Mouse (Mus musculus) midbrain, embryonic 16.5 days (tissue): ENCODE results near the gene Gm867. TPM values are rescaled to one million over a fixed set of nuclear protein-coding genes. Genes with fewer than 3 reads are reported as not detected.

Experiments
- ATAC-seq: fragments of 200-750 bp; cut with Nextera tagmentation; 2 replicates; pipeline ENCODE4 v1.8.0; 2017; ENCODE audit warnings: moderate TSS enrichment
- H3K27ac ChIP-seq: fragments of 300-500 bp; sonication (generic); 2 replicates; pipeline ENCODE4 v1.5.1; 2014; ENCODE audit warnings: mild to moderate bottlenecking, low read length, mixed read lengths
- H3K27me3 ChIP-seq: fragments of 300-500 bp; sonication (generic); 2 replicates; pipeline ENCODE4 v1.6.1; 2014; ENCODE audit warnings: low read depth, low read length, mixed read lengths; ENCODE audit not compliant: control insufficient read depth, insufficient read depth
- H3K36me3 ChIP-seq: fragments of 300-500 bp; sonication (generic); 2 replicates; pipeline ENCODE4 v1.6.1; 2014; ENCODE audit warnings: mild to moderate bottlenecking, low read length, moderate library complexity, mixed read lengths; ENCODE audit not compliant: control insufficient read depth, insufficient read depth
- H3K4me1 ChIP-seq: fragments of 300-500 bp; sonication (generic); 2 replicates; pipeline ENCODE4 v1.6.1; 2014; ENCODE audit warnings: mild to moderate bottlenecking, low read length, mixed read lengths; ENCODE audit not compliant: control insufficient read depth, insufficient read depth
- H3K4me2 ChIP-seq: fragments of 300-500 bp; sonication (generic); 2 replicates; pipeline ENCODE4 v1.6.1; 2014; ENCODE audit warnings: mild to moderate bottlenecking, low read length, mixed read lengths
- H3K4me3 ChIP-seq: fragments of 300-500 bp; sonication (generic); 2 replicates; pipeline ENCODE4 v1.5.1; 2014; ENCODE audit warnings: low read depth, mild to moderate bottlenecking, low read length, moderate library complexity, mixed read lengths
- H3K9ac ChIP-seq: fragments of 300-500 bp; sonication (generic); 2 replicates; pipeline ENCODE4 v1.6.1; 2014; ENCODE audit warnings: low read depth, low read length, mixed read lengths
- H3K9me3 ChIP-seq: fragments of 300-500 bp; sonication (generic); replicated peaks from 2 replicates; pipeline ENCODE4 v1.6.1; 2014; ENCODE audit warnings: mild to moderate bottlenecking, low read length, mixed read lengths; ENCODE audit not compliant: control insufficient read depth, poor library complexity, severe bottlenecking
- WGBS: fragments of 180-500 bp; shearing (Covaris S2); extraction: QIAGEN DNeasy Blood & Tissue Kit; methylation state at CpG from one replicate; pipeline ENCODE4 v1.1.7; 2014; 5-methylcytosine and 5-hydroxymethylcytosine counted together
- polyA plus RNA-seq: library from polyadenylated mRNA; unstranded; fragments of >200 nt; fragmentation: Nextera tagmentation; extraction: Ambion mirVana; gene quantifications from 2 replicates; pipeline ENCODE4 v1.2.1, GENCODE M21; 2015

Gene Gm867
- polyA plus RNA-seq, 1 experiment from 2014 or later = 1.0 TPM

GRCm38 (mm10) chr10:75931311-75931710 is 9.2 kb downstream of the Gm867 start:
- 19% methylated on average over 7 of the region's 7 CpGs for WGBS
- Histone ChIP-seq H3K4me3 (peak overlapping the region; percentile 43), H3K4me1 (peaks cover 30% of the 10 kb centered on the region), H3K4me2 (peak overlapping the region; percentile 85), H3K36me3 (0 out of 2 replicates have a peak, but pooled peaks cover 2% of the 10 kb centered on the region), H3K9ac (peak overlapping the region; percentile 42; the same call in 1 of the 2 replicates), H3K9me3 (no peaks in the 10 kb centered on the region), H3K27me3 (peaks cover 3% of the 10 kb centered on the region; the same call in 1 of the 2 replicates), H3K27ac (no peak overlapping the region)
- no peak for ATAC-seq

- H3K9me3 ChIP-seq = no peaks in the 10 kb centered on the region
- H3K27ac ChIP-seq = no peak overlapping the region
- H3K27me3 ChIP-seq = peaks cover 3% of the 10 kb centered on the region; the same call in 1 of the 2 replicates
- H3K36me3 ChIP-seq = 0 out of 2 replicates have a peak, but pooled peaks cover 2% of the 10 kb centered on the region
- no peak overlapping the region for H3K4me2 ChIP-seq
- no peak overlapping the region for H3K4me3 ChIP-seq
- 11% methylated on average over 6 of the region's 6 CpGs for WGBS
- peaks cover 23% of the 10 kb centered on the region for H3K4me1 ChIP-seq
- H3K9ac ChIP-seq = no peak overlapping the region
- ATAC-seq = no peak
Observed at GRCm38 (mm10) chr10:75930304-75930703, 10.2 kb downstream of the Gm867 start.

GRCm38 (mm10) chr10:75926396-75926795 is 14.1 kb downstream of the Gm867 start:
- Histone ChIP-seq H3K36me3 (0 out of 2 replicates have a peak, but pooled peaks cover 2% of the 10 kb centered on the region), H3K9ac (0 out of 2 replicates have a peak overlapping the region, but pooled peaks have one; percentile 20), H3K4me1 (peaks cover 16% of the 10 kb centered on the region), H3K4me3 (no peak overlapping the region), H3K9me3 (no peaks in the 10 kb centered on the region), H3K27me3 (peaks cover 3% of the 10 kb centered on the region; the same call in 1 of the 2 replicates), H3K27ac (no peak overlapping the region), H3K4me2 (no peak overlapping the region)
- WGBS = 82% methylated on average over 13 of the region's 13 CpGs
- ATAC-seq = no peak

- no peak for ATAC-seq
- H3K9ac ChIP-seq = no peak overlapping the region
- no peak overlapping the region for H3K4me2 ChIP-seq
Observed at GRCm38 (mm10) chr10:75924324-75924723, 16.1 kb downstream of the Gm867 start.

DNA sequence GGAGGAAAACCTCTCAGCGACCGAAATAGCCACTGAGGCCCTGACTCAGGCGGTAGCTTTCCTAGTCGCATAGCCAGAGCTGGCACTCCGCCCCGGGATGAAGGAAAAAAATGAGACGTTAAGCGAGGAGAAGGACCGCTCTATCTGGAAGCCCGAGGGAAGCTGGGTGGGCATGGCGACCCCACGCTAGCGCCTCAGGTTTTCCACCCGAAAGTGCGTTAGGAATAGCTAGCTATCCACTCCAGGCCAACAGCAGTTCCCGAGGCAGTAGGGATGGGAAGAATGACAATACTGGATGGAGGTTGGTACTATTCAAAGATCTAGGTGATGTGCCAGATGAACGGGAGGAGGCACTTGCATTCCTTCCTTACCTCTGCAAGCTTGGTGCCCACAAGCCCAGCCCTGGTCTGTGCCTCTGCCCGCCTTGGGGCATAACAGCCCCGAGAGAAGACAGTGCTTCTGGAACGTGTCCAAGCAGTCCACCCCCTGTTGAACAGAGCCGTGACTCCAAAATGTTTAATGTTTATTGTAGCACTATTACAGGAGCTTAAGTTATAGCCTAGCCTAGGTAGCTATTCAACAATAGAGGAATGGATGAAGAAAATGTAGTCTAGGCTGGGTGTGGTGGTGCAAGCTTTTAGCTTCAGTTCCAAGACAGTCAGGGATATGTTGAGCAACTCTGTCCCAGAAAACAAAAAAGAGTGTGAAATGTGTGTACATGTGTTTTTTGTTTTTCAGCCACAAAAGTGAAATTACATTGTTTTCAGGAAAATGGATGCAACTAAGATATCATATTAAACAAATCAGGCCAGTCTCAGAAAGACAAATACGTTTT is 18.5 kb downstream of the Gm867 start:
- H3K36me3 ChIP-seq = no peaks in the 10 kb centered on the region
- H3K9ac ChIP-seq = peak overlapping the region; percentile 98
- ATAC-seq = peak; percentile 63
- peak overlapping the region; percentile 99 for H3K27ac ChIP-seq
- no peaks in the 10 kb centered on the region for H3K27me3 ChIP-seq
- peak overlapping the region; percentile 93 for H3K4me3 ChIP-seq
- 5% methylated on average over 22 of the region's 22 CpGs for WGBS
- H3K9me3 ChIP-seq = no peaks in the 10 kb centered on the region
- peak overlapping the region; percentile 90 for H3K4me2 ChIP-seq
- H3K4me1 ChIP-seq = peaks cover 38% of the 10 kb centered on the region

More at GRCm38 (mm10) chr10:75924324-75924723, 16.1 kb downstream of the Gm867 start:
- no peak overlapping the region for H3K27ac ChIP-seq
- H3K4me3 ChIP-seq = no peak overlapping the region
- peaks cover 23% of the 10 kb centered on the region for H3K4me1 ChIP-seq
- 0 out of 2 replicates have a peak, but pooled peaks cover 2% of the 10 kb centered on the region for H3K36me3 ChIP-seq
- no peaks in the 10 kb centered on the region for H3K27me3 ChIP-seq
- 66% methylated on average over 2 of the region's 2 CpGs for WGBS
- no peaks in the 10 kb centered on the region for H3K9me3 ChIP-seq

DNA sequence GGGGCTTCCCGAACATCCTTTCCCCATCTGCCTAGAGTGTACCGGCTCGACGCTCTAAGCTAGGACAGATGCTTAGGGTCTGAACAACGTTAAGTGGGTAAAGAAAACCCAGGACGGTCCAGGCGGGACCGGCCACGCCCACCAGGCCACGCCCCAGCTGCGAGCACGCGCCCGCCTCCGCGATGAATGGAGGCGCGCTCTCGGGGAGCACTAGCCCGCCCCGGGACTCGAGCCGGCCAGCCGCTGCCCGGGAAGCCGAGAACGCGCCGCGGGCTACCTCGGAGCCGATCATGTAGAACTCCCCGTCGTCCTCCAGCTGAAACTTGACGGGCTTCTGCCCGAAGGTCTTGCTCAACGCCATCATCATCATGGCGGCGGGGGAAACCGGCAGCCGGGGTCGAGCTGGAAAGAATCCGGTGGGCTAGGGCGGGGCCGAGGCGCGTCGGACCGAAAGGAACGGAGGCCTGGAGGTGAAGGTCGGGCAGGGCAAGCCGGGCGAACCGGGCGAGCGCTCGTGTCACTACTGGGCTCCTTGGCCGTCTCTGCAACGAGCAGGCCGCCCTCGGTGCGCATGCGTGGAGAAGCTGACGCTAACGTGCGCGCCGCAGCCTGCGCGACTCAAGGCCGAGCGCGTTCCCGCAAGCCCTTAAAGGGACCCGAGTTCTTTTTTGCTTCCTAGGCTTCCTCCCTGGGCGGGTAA is 19.3 kb downstream of the Gm867 start, which contains the start of gene Smarcb1:
Gene Smarcb1 (minus strand): TSS at position 592 of the 700 bp plus-strand sequence.
- under 1% methylated on average over 76 of the region's 76 CpGs for WGBS
- peak within 1 kb of the TSS; percentile 98 for H3K9ac ChIP-seq
- ATAC-seq = peak; percentile 95

DNA sequence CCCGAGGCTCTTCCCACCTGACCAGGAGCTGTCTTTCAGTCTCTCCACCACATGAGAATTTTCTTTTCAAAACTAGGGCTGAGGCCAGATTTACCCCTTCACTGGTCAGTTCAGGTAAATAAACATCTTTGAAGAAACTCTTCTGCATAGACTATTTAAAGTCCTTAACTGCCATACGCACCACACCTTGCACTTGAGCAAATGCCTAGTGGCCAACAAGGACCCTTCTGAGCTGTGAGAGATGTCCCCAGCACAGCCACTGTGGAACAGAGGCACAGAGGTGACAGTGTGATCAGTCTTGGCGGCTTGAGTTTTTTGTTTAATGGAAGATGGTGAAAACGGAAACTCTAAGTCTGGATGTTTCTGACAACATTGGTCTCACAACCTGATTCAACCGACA is 21.4 kb downstream of the Gm867 start:
- 88% methylated on average over 5 of the region's 5 CpGs for WGBS
- no peak overlapping the region for H3K4me2 ChIP-seq

More for the DNA sequence above, 19.3 kb downstream of the Gm867 start, which contains the start of gene Smarcb1:
- Histone ChIP-seq H3K4me3 (peak within 1 kb of the TSS; percentile 93), H3K27me3 (no peaks in the 10 kb centered on the region), H3K27ac (peak within 1 kb of the TSS; percentile 99), H3K36me3 (0 out of 2 replicates have a peak, but pooled peaks cover under 1% of the 10 kb centered on the region), H3K4me1 (peaks cover 38% of the 10 kb centered on the region), H3K4me2 (peak within 1 kb of the TSS; percentile 94), H3K9me3 (no peaks in the 10 kb centered on the region)

GRCm38 (mm10) chr10:75916840-75917239 is 23.6 kb downstream of the Gm867 start:
- WGBS = 89% methylated on average over 8 of the region's 8 CpGs
- no peaks in the 10 kb centered on the region for H3K9me3 ChIP-seq
- H3K9ac ChIP-seq = no peak overlapping the region
- H3K4me2 ChIP-seq = no peak overlapping the region
- H3K4me3 ChIP-seq = no peak overlapping the region
- H3K36me3 ChIP-seq = peaks cover 11% of the 10 kb centered on the region; the same call in 1 of the 2 replicates
- ATAC-seq = no peak
- H3K4me1 ChIP-seq = peaks cover 27% of the 10 kb centered on the region
- H3K27me3 ChIP-seq = no peaks in the 10 kb centered on the region
- H3K27ac ChIP-seq = no peak overlapping the region

More for the DNA sequence above, 21.4 kb downstream of the Gm867 start:
- Histone ChIP-seq H3K9me3 (no peaks in the 10 kb centered on the region), H3K27ac (no peak overlapping the region), H3K9ac (no peak overlapping the region), H3K36me3 (peaks cover 11% of the 10 kb centered on the region; the same call in 1 of the 2 replicates), H3K27me3 (no peaks in the 10 kb centered on the region), H3K4me3 (no peak overlapping the region), H3K4me1 (peaks cover 38% of the 10 kb centered on the region)
- ATAC-seq = no peak
